Mouse (Mus musculus) forebrain, embryonic 10.5 days (tissue): ENCODE measurements around the gene Dpt. TPM values are rescaled to one million over a fixed set of nuclear protein-coding genes. Genes with fewer than 3 reads are reported as not detected.

Experiments
- polyA plus RNA-seq: library from polyadenylated mRNA; unstranded; fragments of >200 nt; fragmentation: Nextera tagmentation; extraction: Ambion mirVana; gene quantifications from 2 replicates; pipeline ENCODE4 v1.2.1, GENCODE M21; 2016

Dpt gene
- polyA plus RNA-seq, 1 experiment from 2014 or later = not detected

Other genes starting within 250 kb of the Dpt start
- not detected in 2 replicates for gene Xcl1, start 138.9 kb downstream of the Dpt start, polyA plus RNA-seq